Mouse (Mus musculus) Patski (cell line): ENCODE results near the gene Lca5. TPM values are rescaled to one million over a fixed set of nuclear protein-coding genes. Genes with fewer than 3 reads are reported as not detected.

ENCODE experiments used
- ATAC-seq: fragments of 100-300 bp; one replicate; pipeline ENCODE4 v1.8.0; 2021
- CTCF ChIA-PET: fragments of 350-600 bp; sonication (Branson Sonifier 250); formaldehyde crosslinking; loops from one replicate; lab custom pipeline; 2022; ENCODE audit warnings: inconsistent platforms; lab: Charles Lee
- POLR2A ChIA-PET: fragments of 350-600 bp; sonication (Branson Sonifier 250); formaldehyde crosslinking; loops from one replicate; lab custom pipeline; 2022; ENCODE audit warnings: antibody characterized with exemption, inconsistent platforms; lab: Charles Lee
- DNase-seq: peaks from one replicate; pipeline ENCODE4 v3.0.0-alpha.2; 2011; ENCODE audit warnings: low read depth, low spot score
- H3K27me3 ChIP-seq: fragments of 371-371 bp; one replicate; pipeline ENCODE4 v1.5.1; 2021
- CTCF ChIP-seq: fragments of 100-300 bp; IDR thresholded peaks from one replicate; pipeline ENCODE4 v1.5.1; 2021
- in situ Hi-C: fragments of 300-500 bp; cut with MboI; formaldehyde crosslinking; loops from 3 replicates; pipeline ENCODE4 v1.11.1; 2018; ENCODE audit warnings: low pct_unique_long_range_greater_than_20kb, mixed read lengths
- polyA plus RNA-seq: library from polyadenylated mRNA; unstranded; gene quantifications from one replicate; pipeline ENCODE4 v1.2.3, GENCODE M21; 2021

Lca5 gene
- polyA plus RNA-seq, 1 experiment from 2014 or later = 5.0 TPM

- no peak for TF ChIP-seq CTCF
- H3K27me3 ChIP-seq = no peaks in the 10 kb centered on the region
- in situ Hi-C loops = no loop called here
- DNase-seq (no peak), ATAC-seq (no peak)
- CTCF ChIA-PET = no interaction called here
- POLR2A ChIA-PET = no interaction called here
Measured at GRCm38 (mm10) chr9:83447176-83447575, 6.2 kb upstream of the Lca5 start.

GRCm38 (mm10) chr9:83437621-83438020 is 3.3 kb downstream of the Lca5 start:
- DNase-seq (no peak), ATAC-seq (no peak)
- TF ChIP-seq CTCF = no peak
- ChIA-PET CTCF (no interaction called here), POLR2A (no interaction called here)
- in situ Hi-C loops = no loop called here
- H3K27me3 ChIP-seq = no peaks in the 10 kb centered on the region

- ATAC-seq = peak; percentile 17
- POLR2A ChIA-PET = no interaction called here
- in situ Hi-C loops = no loop called here
Measured at GRCm38 (mm10) chr9:83434489-83434888, 6.4 kb downstream of the Lca5 start.

GRCm38 (mm10) chr9:83433661-83434060 is 7.3 kb downstream of the Lca5 start:
- no peak for TF ChIP-seq CTCF
- no peak for DNase-seq
- in situ Hi-C loops = no loop called here
- CTCF ChIA-PET = interaction anchor here (1.1 kb wide), 1 partner anchor 44 kb away, joined by 3 read pairs; no protein-coding TSS in a partner anchor
- H3K27me3 ChIP-seq = no peaks in the 10 kb centered on the region
- no peak for ATAC-seq
- POLR2A ChIA-PET = no interaction called here

More at GRCm38 (mm10) chr9:83434489-83434888, 6.4 kb downstream of the Lca5 start:
- no peaks in the 10 kb centered on the region for H3K27me3 ChIP-seq
- no peak for DNase-seq
- CTCF ChIA-PET = no interaction called here
- TF ChIP-seq CTCF = no peak

GRCm38 (mm10) chr9:83427926-83428325 is 13.0 kb downstream of the Lca5 start:
- no peak for DNase-seq
- POLR2A ChIA-PET = no interaction called here
- no peak for ATAC-seq
- in situ Hi-C loops = no loop called here
- H3K27me3 ChIP-seq = no peaks in the 10 kb centered on the region
- TF ChIP-seq CTCF = no peak
- CTCF ChIA-PET = no interaction called here

- in situ Hi-C loops = no loop called here
- ATAC-seq (no peak), DNase-seq (no peak)
- ChIA-PET POLR2A (no interaction called here), CTCF (no interaction called here)
- no peaks in the 10 kb centered on the region for H3K27me3 ChIP-seq
- TF ChIP-seq CTCF = no peak
Measured at GRCm38 (mm10) chr9:83418965-83419364, 22.0 kb downstream of the Lca5 start.

- DNase-seq = no peak
- ChIA-PET POLR2A (no interaction called here), CTCF (interaction anchor here (1.1 to 1.2 kb wide), 2 partner anchors 9 to 17 kb away, joined by 3 to 4 read pairs; no protein-coding TSS in a partner anchor)
- in situ Hi-C loops = no loop called here
- peak; percentile 37 for TF ChIP-seq CTCF
- no peaks in the 10 kb centered on the region for H3K27me3 ChIP-seq
- ATAC-seq = no peak
Measured at GRCm38 (mm10) chr9:83413046-83413445, 27.9 kb downstream of the Lca5 start.

GRCm38 (mm10) chr9:83405150-83405549 is 35.8 kb downstream of the Lca5 start:
- POLR2A ChIA-PET = no interaction called here
- ATAC-seq (no peak), DNase-seq (no peak)
- H3K27me3 ChIP-seq = no peaks in the 10 kb centered on the region
- CTCF ChIA-PET = no interaction called here
- in situ Hi-C loops = no loop called here
- TF ChIP-seq CTCF = no peak

- no peaks in the 10 kb centered on the region for H3K27me3 ChIP-seq
- no peak for DNase-seq
- CTCF ChIA-PET = interaction anchor here (1.2 to 1.4 kb wide), 2 partner anchors 10 to 11 kb away, joined by 4 read pairs; no protein-coding TSS in a partner anchor
- no peak for ATAC-seq
- in situ Hi-C loops = no loop called here
- TF ChIP-seq CTCF = no peak
- POLR2A ChIA-PET = no interaction called here
Measured at GRCm38 (mm10) chr9:83400783-83401182, 40.1 kb downstream of the Lca5 start.

- in situ Hi-C loops = no loop called here
Measured at GRCm38 (mm10) chr9:83399414-83399813, 41.5 kb downstream of the Lca5 start.

GRCm38 (mm10) chr9:83398260-83398659 is 42.7 kb downstream of the Lca5 start:
- in situ Hi-C loops = no loop called here
- ChIA-PET POLR2A (no interaction called here), CTCF (no interaction called here)
- TF ChIP-seq CTCF = no peak
- no peaks in the 10 kb centered on the region for H3K27me3 ChIP-seq
- ATAC-seq = no peak
- no peak for DNase-seq

More at GRCm38 (mm10) chr9:83399414-83399813, 41.5 kb downstream of the Lca5 start:
- ChIA-PET CTCF (no interaction called here), POLR2A (no interaction called here)
- DNase-seq = no peak
- no peak for ATAC-seq
- TF ChIP-seq CTCF = no peak
- H3K27me3 ChIP-seq = no peaks in the 10 kb centered on the region

GRCm38 (mm10) chr9:83395456-83395855 is 45.5 kb downstream of the Lca5 start:
- no peaks in the 10 kb centered on the region for H3K27me3 ChIP-seq
- CTCF ChIA-PET = no interaction called here
- no peak for TF ChIP-seq CTCF
- DNase-seq = no peak
- in situ Hi-C loops = no loop called here
- no peak for ATAC-seq
- POLR2A ChIA-PET = no interaction called here
